Comparison of ENCODE assay signal across 8 mouse cellular contexts in the genomic region with DNA sequence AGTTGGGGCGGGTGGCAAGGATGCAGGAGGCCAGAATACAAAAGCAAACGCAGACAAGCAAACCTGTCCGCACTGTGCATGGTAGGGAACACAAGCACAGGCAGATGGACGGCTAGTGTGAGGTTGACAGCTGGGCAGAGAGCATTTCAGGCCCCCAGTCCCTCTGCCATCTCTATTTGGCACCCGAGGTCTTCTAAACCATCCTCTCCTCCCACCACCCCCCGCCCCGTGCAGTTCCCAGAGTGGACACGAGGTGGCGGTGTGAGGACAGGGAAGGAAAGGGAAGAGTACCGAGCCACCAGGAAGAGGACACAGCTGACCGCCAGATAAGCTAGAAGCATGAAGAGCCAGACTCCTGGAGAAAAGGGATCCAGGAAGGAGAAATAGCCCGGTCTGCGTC. TPM values are rescaled to one million over a fixed set of nuclear protein-coding genes. Genes with fewer than 3 reads are reported as not detected.
DNase-seq lines count a peak whose midpoint lies in the region; ATAC-seq and TF ChIP-seq lines count a peak whose summit lies in the region.

No protein-coding gene starts in this region.

- peak; percentile 62 for DNase-seq in CD4-positive, CD25-positive, alpha-beta regulatory T cell, adult 2 months (ENCODE audit: low read depth, low spot score)
- peak; percentile 75 to 84 for DNase-seq in cerebellum, adult 18-20 months
- DNase-seq in forelimb bud, embryonic 11.5 days (ENCODE audit: low read depth, low spot score) = peak; percentile 61
- peak; percentile 79 to 81 for DNase-seq in left cerebral cortex, postnatal 36 days (ENCODE audit: low spot score in 2 of 2)
- peak; percentile 86 for DNase-seq in midbrain, postnatal 0 days (ENCODE audit: low spot score)
- DNase-seq in spleen, postnatal 4 days (ENCODE audit: low spot score in 2 of 2) = peak; percentile 49 to 82

- no peaks in the 10 kb centered on the region for H3K36me3 ChIP-seq in hindbrain, embryonic 16.5 days (ENCODE audit: control insufficient read depth, insufficient read depth, low read length)
- H3K36me3 ChIP-seq in midbrain, postnatal 0 days (ENCODE audit: insufficient read depth, low read length) = no peaks in the 10 kb centered on the region

- intact Hi-C loops in left cerebral cortex, postnatal 36 days (cut with DNase I) = loop anchor here (1.0 kb wide), 1 partner anchor 394 kb away; a partner anchor contains a TSS

- no peak overlapping the region for H3K4me3 ChIP-seq in hindbrain, embryonic 16.5 days (ENCODE audit: low read length)
- no peak overlapping the region for H3K4me3 ChIP-seq in midbrain, postnatal 0 days (ENCODE audit: low read depth, low read length)

- H3K27me3 ChIP-seq in hindbrain, embryonic 16.5 days (replicated peaks; ENCODE audit: control insufficient read depth, insufficient read depth, low read length) = no peaks in the 10 kb centered on the region
- H3K27me3 ChIP-seq in midbrain, postnatal 0 days (ENCODE audit: insufficient read depth, low read length) = no peaks in the 10 kb centered on the region

- H3K27ac ChIP-seq in hindbrain, embryonic 16.5 days (ENCODE audit: low read depth, low read length) = no peak overlapping the region
- no peak overlapping the region for H3K27ac ChIP-seq in midbrain, postnatal 0 days (ENCODE audit: low read depth, low read length)

- no peak overlapping the region for H3K4me2 ChIP-seq in hindbrain, embryonic 16.5 days (ENCODE audit: low read length)
- no peak overlapping the region for H3K4me2 ChIP-seq in midbrain, postnatal 0 days (ENCODE audit: low read depth, low read length, poor library complexity, severe bottlenecking)

- 0 out of 2 replicates have a peak overlapping the region, but pooled peaks have one; percentile 10 for H3K9ac ChIP-seq in hindbrain, embryonic 16.5 days (ENCODE audit: low read depth, low read length)
- no peak overlapping the region for H3K9ac ChIP-seq in midbrain, postnatal 0 days (replicated peaks; ENCODE audit: low read length, poor library complexity, severe bottlenecking)

- no peaks in the 10 kb centered on the region for H3K9me3 ChIP-seq in hindbrain, embryonic 16.5 days (ENCODE audit: control insufficient read depth, low read length)
- H3K9me3 ChIP-seq in midbrain, postnatal 0 days (ENCODE audit: low read length) = no peaks in the 10 kb centered on the region

- ATAC-seq in CD4-positive, CD25-positive, alpha-beta regulatory T cell, adult 4 months = no peak
- ATAC-seq in hindbrain, embryonic 16.5 days = peak; percentile 82
- peak; percentile 66; the same call in 1 of the 2 replicates for ATAC-seq in midbrain, postnatal 0 days (ENCODE audit: low FRiP score)

- WGBS in hindbrain, embryonic 16.5 days = 15% methylated on average over 13 of the region's 13 CpGs
- WGBS in midbrain, postnatal 0 days = 19% methylated on average over 13 of the region's 13 CpGs

- peak; percentile 100 for TF ChIP-seq CTCF in midbrain, postnatal 0 days (IDR thresholded peaks at IDR 0.05)

- peaks cover 4% of the 10 kb centered on the region for H3K4me1 ChIP-seq in hindbrain, embryonic 16.5 days (ENCODE audit: control insufficient read depth, insufficient read depth, low read depth, low read length)
- 0 out of 2 replicates have a peak, but pooled peaks cover 3% of the 10 kb centered on the region for H3K4me1 ChIP-seq in midbrain, postnatal 0 days (ENCODE audit: insufficient read depth, low read length)

RNA-seq across cellular contexts. Expression of a gene that starts 42.5 kb away (rescaled TPM):
- polyA plus RNA-seq in CD4-positive, CD25-positive, alpha-beta regulatory T cell, adult 4 months (2017; shearing (Covaris generic)) = 1 to 10 TPM; 6.6 to 7.5 TPM
- 4.3 and 4.4 TPM in 2 replicates for polyA plus RNA-seq in hindbrain, embryonic 16.5 days (2015; fragmentation: Nextera tagmentation; extraction: Ambion mirVana)
- total RNA-seq in left cerebral cortex, postnatal 36 days (2021) = 10 to 100 TPM; 50.5 to 55.9 TPM
- total RNA-seq in midbrain, postnatal 0 days (2014; rRNA removed) = 17.2 and 19.4 TPM in 2 replicates
- 2.8 and 3.0 TPM in 2 replicates for polyA plus RNA-seq in midbrain, postnatal 0 days (2015; fragmentation: Nextera tagmentation; extraction: Ambion mirVana)
